Mouse (Mus musculus) limb, embryonic 12.5 days (tissue): ENCODE measurements around the gene Pigm. TPM values are rescaled to one million over a fixed set of nuclear protein-coding genes. Genes with fewer than 3 reads are reported as not detected.

Experiments used
- ATAC-seq: fragments of 200-750 bp; cut with Nextera tagmentation; 2 replicates; pipeline ENCODE4 v1.8.0; 2017; ENCODE audit warnings: low read depth, moderate TSS enrichment; ENCODE audit not compliant: insufficient number of reproducible peaks, insufficient read depth, low FRiP score, low TSS enrichment
- H3K27ac ChIP-seq: fragments of 300-500 bp; sonication (generic); 2 replicates; pipeline ENCODE4 v1.5.1; 2016; ENCODE audit warnings: mild to moderate bottlenecking, moderate library complexity
- H3K27me3 ChIP-seq: fragments of 300-500 bp; sonication (generic); 2 replicates; pipeline ENCODE4 v1.6.1; 2016; ENCODE audit warnings: mild to moderate bottlenecking, moderate library complexity
- H3K36me3 ChIP-seq: fragments of 300-500 bp; sonication (generic); 2 replicates; pipeline ENCODE4 v1.6.1; 2016; ENCODE audit warnings: mild to moderate bottlenecking, moderate library complexity
- H3K4me1 ChIP-seq: fragments of 300-500 bp; sonication (generic); replicated peaks from 2 replicates; pipeline ENCODE4 v1.6.1; 2016
- H3K4me2 ChIP-seq: fragments of 300-500 bp; sonication (generic); 2 replicates; pipeline ENCODE4 v1.6.1; 2016; ENCODE audit warnings: mild to moderate bottlenecking, moderate library complexity
- H3K4me3 ChIP-seq: fragments of 300-500 bp; sonication (generic); replicated peaks from 2 replicates; pipeline ENCODE4 v1.5.1; 2016; ENCODE audit warnings: mild to moderate bottlenecking
- H3K9ac ChIP-seq: fragments of 300-500 bp; sonication (generic); replicated peaks from 2 replicates; pipeline ENCODE4 v1.6.1; 2016; ENCODE audit warnings: mild to moderate bottlenecking, moderate library complexity
- H3K9me3 ChIP-seq: fragments of 300-500 bp; sonication (generic); 2 replicates; pipeline ENCODE4 v1.6.1; 2016; ENCODE audit warnings: mild to moderate bottlenecking, moderate library complexity
- WGBS: fragments of 180-500 bp; shearing (Covaris S2); methylation state at CpG from one replicate; pipeline ENCODE4 v1.1.7; 2016; 5-methylcytosine and 5-hydroxymethylcytosine counted together
- polyA plus RNA-seq: library from polyadenylated mRNA; unstranded; fragments of >200 nt; fragmentation: Nextera tagmentation; extraction: Ambion mirVana; gene quantifications from 2 replicates; pipeline ENCODE4 v1.2.1, GENCODE M21; 2016

Pigm gene
- polyA plus RNA-seq, 1 experiment from 2014 or later, result 9.3 TPM

GRCm38 (mm10) chr1:172337411-172338185, 38.7 kb upstream of the Pigm start:
- peaks cover 84% of the 10 kb centered on the region for H3K27me3 ChIP-seq
- H3K4me2 ChIP-seq, result no peak overlapping the region
- no peaks in the 10 kb centered on the region for H3K9me3 ChIP-seq
- no peak overlapping the region for H3K9ac ChIP-seq
- peaks cover 6% of the 10 kb centered on the region; the same call in 1 of the 2 replicates for H3K4me1 ChIP-seq
- 52% methylated on average over 2 of the region's 2 CpGs for WGBS
- H3K36me3 ChIP-seq, result no peaks in the 10 kb centered on the region
- no peak overlapping the region for H3K4me3 ChIP-seq
- H3K27ac ChIP-seq, result no peak overlapping the region
- ATAC-seq, result no peak

- H3K27me3 ChIP-seq, result peaks cover 68% of the 10 kb centered on the region
- 0 out of 2 replicates have a peak within 1 kb of the TSS, but pooled peaks have one; percentile 27 for H3K9ac ChIP-seq
- no peaks in the 10 kb centered on the region for H3K36me3 ChIP-seq
- WGBS, result 2% methylated on average over 37 of the region's 38 CpGs
- no peaks in the 10 kb centered on the region for H3K9me3 ChIP-seq
- ATAC-seq, result peak; percentile 82
- H3K27ac ChIP-seq, result no peak within 1 kb of the TSS
- H3K4me2 ChIP-seq, result peak within 1 kb of the TSS; percentile 66
- H3K4me3 ChIP-seq, result peak within 1 kb of the TSS; percentile 41
- H3K4me1 ChIP-seq, result peaks cover 6% of the 10 kb centered on the region; the same call in 1 of the 2 replicates
These were observed 35.5 kb upstream of the Pigm start, which contains the start of gene Kcnj10 for GRCm38 (mm10) chr1:172340729-172341321. Gene Kcnj10 (plus strand): TSS chr1:172341210.

- H3K9me3 ChIP-seq, result no peaks in the 10 kb centered on the region
- no peak overlapping the region for H3K9ac ChIP-seq
- H3K4me1 ChIP-seq, result peaks cover 6% of the 10 kb centered on the region; the same call in 1 of the 2 replicates
- H3K4me2 ChIP-seq, result peak overlapping the region; percentile 66
- H3K27me3 ChIP-seq, result peaks cover 64% of the 10 kb centered on the region
- WGBS, result 19% methylated on average over 10 of the region's 10 CpGs
- no peaks in the 10 kb centered on the region for H3K36me3 ChIP-seq
- H3K4me3 ChIP-seq, result peak overlapping the region; percentile 41
- no peak; the same call in 1 of the 2 replicates for ATAC-seq
- no peak overlapping the region for H3K27ac ChIP-seq
These were observed 35.0 kb upstream of the Pigm start for GRCm38 (mm10) chr1:172341386-172341785.

GRCm38 (mm10) chr1:172342729-172343128, 33.6 kb upstream of the Pigm start:
- H3K27ac ChIP-seq, result no peak overlapping the region
- WGBS, result 97% methylated on average over 3 of the region's 3 CpGs
- peaks cover 56% of the 10 kb centered on the region for H3K27me3 ChIP-seq
- ATAC-seq, result no peak
- peaks cover 6% of the 10 kb centered on the region; the same call in 1 of the 2 replicates for H3K4me1 ChIP-seq
- H3K9ac ChIP-seq, result no peak overlapping the region
- no peak overlapping the region for H3K4me3 ChIP-seq
- no peak overlapping the region for H3K4me2 ChIP-seq
- H3K9me3 ChIP-seq, result no peaks in the 10 kb centered on the region
- H3K36me3 ChIP-seq, result no peaks in the 10 kb centered on the region

GRCm38 (mm10) chr1:172343914-172344313, 32.4 kb upstream of the Pigm start:
- Histone ChIP-seq H3K9me3 (no peaks in the 10 kb centered on the region), H3K27me3 (peaks cover 51% of the 10 kb centered on the region), H3K36me3 (no peaks in the 10 kb centered on the region), H3K27ac (no peak overlapping the region), H3K4me3 (no peak overlapping the region), H3K4me2 (no peak overlapping the region), H3K9ac (no peak overlapping the region), H3K4me1 (peaks cover 6% of the 10 kb centered on the region; the same call in 1 of the 2 replicates)
- ATAC-seq, result no peak
- WGBS, result 72% methylated on average over 3 of the region's 3 CpGs

- WGBS, result 80% methylated on average over 7 of the region's 7 CpGs
- Histone ChIP-seq H3K27ac (no peak overlapping the region), H3K4me1 (peaks cover 9% of the 10 kb centered on the region), H3K9ac (no peak overlapping the region), H3K27me3 (peaks cover 51% of the 10 kb centered on the region), H3K36me3 (no peaks in the 10 kb centered on the region), H3K4me2 (no peak overlapping the region), H3K9me3 (no peaks in the 10 kb centered on the region), H3K4me3 (no peak overlapping the region)
- no peak for ATAC-seq
These were observed 31.5 kb upstream of the Pigm start for GRCm38 (mm10) chr1:172344820-172345219.

- H3K36me3 ChIP-seq, result no peaks in the 10 kb centered on the region
- H3K4me2 ChIP-seq, result no peak overlapping the region
- peaks cover 12% of the 10 kb centered on the region; the same call in 1 of the 2 replicates for H3K4me1 ChIP-seq
- no peaks in the 10 kb centered on the region for H3K9me3 ChIP-seq
- H3K9ac ChIP-seq, result no peak overlapping the region
- ATAC-seq, result no peak
- no peak overlapping the region for H3K27ac ChIP-seq
- H3K27me3 ChIP-seq, result peaks cover 53% of the 10 kb centered on the region
- H3K4me3 ChIP-seq, result no peak overlapping the region
- WGBS, result 86% methylated on average over 10 of the region's 10 CpGs
These were observed 29.6 kb upstream of the Pigm start for GRCm38 (mm10) chr1:172346707-172347106.

- 89% methylated on average over 12 of the region's 12 CpGs for WGBS
- no peak for ATAC-seq
- H3K27me3 ChIP-seq, result peaks cover 50% of the 10 kb centered on the region
- H3K9me3 ChIP-seq, result no peaks in the 10 kb centered on the region
- no peaks in the 10 kb centered on the region for H3K36me3 ChIP-seq
- no peak overlapping the region for H3K27ac ChIP-seq
- H3K4me2 ChIP-seq, result no peak overlapping the region
- no peak overlapping the region for H3K4me3 ChIP-seq
- H3K9ac ChIP-seq, result no peak overlapping the region
- peaks cover 12% of the 10 kb centered on the region; the same call in 1 of the 2 replicates for H3K4me1 ChIP-seq
These were observed 29.0 kb upstream of the Pigm start for GRCm38 (mm10) chr1:172347382-172347781.

- no peak for ATAC-seq
- 65% methylated on average over 5 of the region's 5 CpGs for WGBS
- Histone ChIP-seq H3K4me2 (no peak overlapping the region), H3K27me3 (peaks cover 48% of the 10 kb centered on the region), H3K9ac (no peak overlapping the region), H3K9me3 (no peaks in the 10 kb centered on the region), H3K27ac (no peak overlapping the region), H3K36me3 (no peaks in the 10 kb centered on the region), H3K4me3 (no peak overlapping the region), H3K4me1 (peaks cover 12% of the 10 kb centered on the region; the same call in 1 of the 2 replicates)
These were observed 26.8 kb upstream of the Pigm start for GRCm38 (mm10) chr1:172349504-172349903.

GRCm38 (mm10) chr1:172349916-172350812, 26.2 kb upstream of the Pigm start:
- Histone ChIP-seq H3K4me1 (peaks cover 12% of the 10 kb centered on the region; the same call in 1 of the 2 replicates), H3K27ac (no peak overlapping the region), H3K4me3 (no peak overlapping the region), H3K36me3 (no peaks in the 10 kb centered on the region), H3K27me3 (peaks cover 48% of the 10 kb centered on the region), H3K4me2 (0 out of 2 replicates have a peak overlapping the region, but pooled peaks have one; percentile 17), H3K9ac (no peak overlapping the region), H3K9me3 (no peaks in the 10 kb centered on the region)
- peak; percentile 45; the same call in 1 of the 2 replicates for ATAC-seq
- 14% methylated on average over 19 of the region's 19 CpGs for WGBS
